Mouse (Mus musculus): ENCODE data around the gene Sumf1. TPM values are rescaled to one million over a fixed set of nuclear protein-coding genes. Genes with fewer than 3 reads are reported as not detected.

Gene Sumf1
- 10 to 100 TPM; 29.3 to 29.5 TPM for total RNA-seq (2023)

GRCm38 (mm10) chr6:108184847-108185684, at the start of gene Sumf1:
Gene Sumf1 (minus strand): TSS chr6:108185582.

GRCm38 (mm10) chr6:108212881-108213295, 27.5 kb upstream of the Sumf1 start, which contains the start of gene Itpr1:
Gene Itpr1 (plus strand): TSS chr6:108213096.

GRCm38 (mm10) chr6:108064918-108065526, 120.4 kb downstream of the Sumf1 start, which contains the start of gene Setmar:
Gene Setmar (plus strand): TSS chr6:108065045.

Other genes starting within 250 kb of the Sumf1 start
- 1 to 10 TPM; 1.3 to 2.5 TPM for gene Setmar, start 120.5 kb downstream of the Sumf1 start, total RNA-seq (2023)
- 10 to 100 TPM; 41.3 to 60.5 TPM for gene Itpr1, start 27.5 kb upstream of the Sumf1 start, total RNA-seq (2023)